Mouse (Mus musculus) megakaryocyte progenitor cell, adult 5-6 weeks (primary cell): ENCODE measurements around the gene Ccdc137. TPM values are rescaled to one million over a fixed set of nuclear protein-coding genes. Genes with fewer than 3 reads are reported as not detected.

Source experiments
- ATAC-seq: replicated peaks from 2 replicates; pipeline ENCODE4 v1.8.0; 2016; ENCODE audit warnings: mild to moderate bottlenecking, moderate TSS enrichment, inconsistent platforms; ENCODE audit not compliant: poor library complexity
- total RNA-seq, 2 experiments: library from RNA; stranded (forward) in 1 of 2; stranded (reverse) in 1 of 2; fragments of 157-497, 149-512 nt in 1 of 2; fragments of 200-1000 nt in 1 of 2; gene quantifications; 2 replicates each; pipeline versions ENCODE4 v1.2.3 to v1.2.4; 2015 to 2017

Gene Ccdc137
- total RNA-seq, 2 experiments from 2014 or later, result 27.2 to 57.1 TPM

DNA sequence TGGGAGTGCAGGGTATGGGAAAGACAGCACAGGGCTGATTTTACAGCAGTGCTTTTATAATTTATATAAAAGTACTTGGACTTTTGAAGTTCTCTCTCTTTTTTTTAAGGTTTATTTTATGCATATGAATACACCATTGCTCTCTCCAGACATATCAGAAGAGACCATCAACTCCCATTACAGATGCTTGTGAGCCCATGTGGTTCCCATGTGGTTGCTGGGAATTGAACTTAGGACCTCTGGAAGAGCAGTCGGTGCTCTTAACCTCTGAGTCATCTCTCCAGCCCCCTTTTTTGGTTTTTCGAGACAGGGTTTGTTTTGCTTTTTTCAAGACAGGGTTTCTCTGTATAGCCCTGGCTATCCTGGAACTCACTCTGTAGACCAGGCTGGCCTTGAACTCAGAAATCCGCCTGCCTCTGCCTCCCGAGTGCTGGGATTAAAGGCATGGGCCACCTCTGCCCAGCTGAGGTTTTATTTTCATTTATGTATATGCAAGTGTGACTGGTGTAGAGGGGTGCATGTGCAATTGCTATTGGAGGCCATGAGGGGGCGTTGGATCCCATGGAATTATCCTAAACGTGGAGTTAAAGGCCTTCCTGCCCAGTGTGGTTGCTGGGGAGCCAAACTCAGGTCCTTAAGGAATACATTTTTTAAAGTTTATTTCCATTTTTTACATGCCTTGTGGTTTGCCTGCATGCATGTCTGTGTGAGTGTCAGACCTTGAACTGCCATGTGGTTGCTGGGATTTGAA, 1.1 kb downstream of the Ccdc137 start:
- ATAC-seq, result peak; percentile 41

GRCm38 (mm10) chr11:120463536-120463935, 5.6 kb downstream of the Ccdc137 start:
- ATAC-seq, result no peak

- no peak for ATAC-seq
These were observed 6.5 kb downstream of the Ccdc137 start for GRCm38 (mm10) chr11:120464365-120464764.

DNA sequence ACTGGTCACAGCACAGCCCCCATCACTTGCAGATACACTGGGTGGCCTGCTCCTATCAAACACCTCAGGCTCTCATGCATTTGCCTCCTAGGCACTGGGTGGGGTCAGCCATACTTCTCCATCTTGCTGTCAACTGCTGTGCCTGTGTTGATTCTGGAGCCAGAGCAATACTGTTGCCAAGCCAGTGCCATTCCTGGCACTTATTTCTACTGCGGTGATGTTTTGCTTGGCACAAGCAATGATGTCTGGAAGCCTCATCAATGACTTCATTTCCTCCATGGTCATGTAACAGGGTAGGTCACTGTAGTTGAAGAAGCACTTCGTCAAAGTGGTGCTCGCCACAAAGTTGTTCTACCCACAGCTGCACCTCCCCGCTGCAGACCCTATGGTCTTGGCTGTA, 7.6 kb downstream of the Ccdc137 start:
- no peak for ATAC-seq

- ATAC-seq, result peak; percentile 97
These were observed 9.3 kb downstream of the Ccdc137 start, which contains the start of gene Arl16 for GRCm38 (mm10) chr11:120467051-120467735. TSS of gene Arl16 (minus strand) at chr11:120467607.

DNA sequence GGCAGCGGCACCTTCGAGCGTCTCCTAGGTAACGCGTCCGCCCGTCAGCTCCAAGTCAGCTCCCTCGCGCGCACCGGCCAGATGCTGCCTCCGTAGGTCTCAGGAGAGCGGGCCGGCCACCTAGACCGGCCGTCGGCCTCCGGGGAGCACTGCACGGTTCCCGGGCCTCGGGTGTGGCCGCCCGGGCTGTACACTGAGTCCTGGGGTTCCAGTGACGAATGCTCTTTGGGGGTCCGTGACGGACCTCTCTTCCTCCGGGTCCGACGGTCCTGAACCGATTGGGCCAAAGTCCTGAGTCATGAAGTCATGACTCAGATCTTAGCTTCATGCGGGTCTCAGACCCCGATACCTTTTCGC, 9.8 kb downstream of the Ccdc137 start:
- ATAC-seq, result no peak

- no peak for ATAC-seq
These were observed 14.1 kb downstream of the Ccdc137 start for GRCm38 (mm10) chr11:120472052-120472451.

- ATAC-seq, result no peak
These were observed 25.6 kb downstream of the Ccdc137 start for GRCm38 (mm10) chr11:120483448-120483934.

DNA sequence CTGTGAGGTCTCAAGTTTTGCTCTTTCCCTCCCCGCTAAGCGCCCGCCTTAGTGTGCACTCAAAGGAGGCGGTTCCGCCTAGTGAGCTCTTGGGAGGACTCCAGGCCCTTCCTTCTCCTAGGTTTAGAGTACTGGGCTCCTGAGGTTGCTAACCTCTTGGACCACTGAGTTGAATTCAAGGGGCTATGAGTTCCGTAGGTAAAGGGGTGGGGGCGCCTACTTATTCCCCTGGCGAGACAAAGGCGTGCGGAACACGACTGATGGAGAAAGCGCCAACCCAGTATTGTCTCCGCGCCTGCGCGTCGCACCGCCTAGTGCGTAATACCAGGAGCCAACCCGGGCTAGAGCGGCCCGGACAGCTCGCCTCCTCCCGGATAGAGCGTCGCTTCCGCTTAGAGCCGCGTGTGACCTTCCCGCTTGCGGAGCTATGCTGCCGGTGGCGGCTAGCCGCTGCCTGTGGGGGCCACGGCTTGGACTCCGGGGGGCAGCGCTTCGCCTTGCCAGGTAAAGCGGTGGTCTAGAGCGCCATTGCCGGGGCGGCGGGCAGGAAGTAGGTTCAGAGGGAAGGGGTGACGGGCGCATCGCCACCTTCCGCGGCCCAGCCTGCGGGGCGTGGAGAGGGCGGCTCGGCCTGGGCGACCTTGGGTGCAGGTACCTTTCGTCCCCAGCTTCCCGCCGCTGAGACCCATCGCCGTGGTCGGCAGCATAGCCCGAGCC, 26.5 kb downstream of the Ccdc137 start, which contains the start of gene Mrpl12:
TSS of gene Mrpl12 (plus strand) at position 349 of the 717 bp plus-strand sequence.
- peak; percentile 83 for ATAC-seq

DNA sequence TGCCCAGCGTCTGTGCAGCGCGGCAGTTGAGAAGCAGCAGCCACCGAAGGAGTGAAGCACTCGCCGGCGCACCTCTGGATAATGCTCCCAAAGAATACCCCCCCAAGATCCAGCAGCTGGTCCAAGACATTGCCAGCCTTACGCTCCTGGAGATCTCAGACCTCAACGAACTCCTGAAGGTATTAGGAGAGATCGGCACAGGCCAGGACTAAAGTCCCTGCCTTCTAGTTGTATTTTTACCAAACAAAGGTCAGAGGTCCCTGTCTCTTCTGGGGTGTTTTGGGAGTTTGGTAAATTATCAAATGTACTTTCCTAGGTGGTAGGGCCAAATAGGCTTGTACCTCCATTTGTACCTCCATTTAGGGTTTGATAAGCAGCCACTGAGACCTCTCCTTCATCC, 27.3 kb downstream of the Ccdc137 start:
- ATAC-seq, result no peak

DNA sequence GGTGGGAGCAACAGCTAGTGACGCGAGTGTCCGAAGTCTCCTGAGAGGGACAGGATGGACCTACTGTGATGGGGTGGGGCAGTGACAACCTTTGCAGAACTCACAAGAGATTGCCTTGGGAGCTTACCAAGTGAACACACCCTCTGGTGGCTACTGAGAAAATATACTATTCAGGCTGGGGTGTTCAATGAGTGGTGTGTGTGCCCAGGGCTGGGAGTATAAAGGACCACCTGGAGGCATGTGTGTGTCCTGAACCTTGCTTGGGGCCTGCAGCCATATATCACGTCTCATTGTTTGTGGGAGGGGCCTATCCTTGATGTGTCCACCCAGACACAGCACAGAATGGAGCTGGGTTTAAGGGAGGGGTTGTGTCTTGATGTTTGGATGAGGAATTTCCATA, 30.6 kb downstream of the Ccdc137 start:
- no peak for ATAC-seq

GRCm38 (mm10) chr11:120489054-120489761, 31.3 kb downstream of the Ccdc137 start:
- ATAC-seq, result peak; percentile 59

DNA sequence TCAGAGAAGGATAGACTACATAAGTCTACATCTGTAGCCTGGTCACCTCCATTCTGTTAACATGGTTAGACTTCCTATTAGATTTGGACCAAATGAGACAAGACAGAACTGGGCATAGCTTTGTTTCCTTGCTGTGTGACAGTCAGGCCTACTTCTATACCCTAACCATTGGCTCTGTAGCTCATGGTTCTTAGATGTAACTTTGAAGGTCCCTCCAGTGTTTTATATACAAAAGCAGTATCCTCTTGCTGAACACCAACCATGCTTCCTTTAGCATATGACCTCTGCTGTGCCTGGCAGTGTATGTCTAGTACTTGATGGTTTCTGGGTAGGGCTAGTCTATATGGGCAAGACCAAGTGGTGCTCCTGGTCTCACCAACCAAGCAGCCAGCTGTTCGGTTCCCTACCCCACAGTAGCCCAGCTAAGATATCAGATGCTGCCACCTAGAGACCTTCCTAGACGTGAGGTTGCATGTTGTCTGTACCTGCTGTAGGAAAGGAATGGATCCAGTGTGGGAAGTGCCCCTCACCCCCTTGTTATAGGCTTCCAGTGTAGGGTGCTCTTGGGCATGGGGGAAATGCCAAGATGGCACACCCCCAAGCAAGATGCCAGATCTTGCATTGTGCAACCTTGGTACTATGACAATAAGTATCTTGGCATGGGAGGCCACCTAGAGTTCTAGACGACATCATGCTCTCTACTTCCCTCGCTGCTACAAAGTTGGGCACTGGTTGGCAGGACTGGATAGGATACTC, 32.6 kb downstream of the Ccdc137 start:
- no peak for ATAC-seq

DNA sequence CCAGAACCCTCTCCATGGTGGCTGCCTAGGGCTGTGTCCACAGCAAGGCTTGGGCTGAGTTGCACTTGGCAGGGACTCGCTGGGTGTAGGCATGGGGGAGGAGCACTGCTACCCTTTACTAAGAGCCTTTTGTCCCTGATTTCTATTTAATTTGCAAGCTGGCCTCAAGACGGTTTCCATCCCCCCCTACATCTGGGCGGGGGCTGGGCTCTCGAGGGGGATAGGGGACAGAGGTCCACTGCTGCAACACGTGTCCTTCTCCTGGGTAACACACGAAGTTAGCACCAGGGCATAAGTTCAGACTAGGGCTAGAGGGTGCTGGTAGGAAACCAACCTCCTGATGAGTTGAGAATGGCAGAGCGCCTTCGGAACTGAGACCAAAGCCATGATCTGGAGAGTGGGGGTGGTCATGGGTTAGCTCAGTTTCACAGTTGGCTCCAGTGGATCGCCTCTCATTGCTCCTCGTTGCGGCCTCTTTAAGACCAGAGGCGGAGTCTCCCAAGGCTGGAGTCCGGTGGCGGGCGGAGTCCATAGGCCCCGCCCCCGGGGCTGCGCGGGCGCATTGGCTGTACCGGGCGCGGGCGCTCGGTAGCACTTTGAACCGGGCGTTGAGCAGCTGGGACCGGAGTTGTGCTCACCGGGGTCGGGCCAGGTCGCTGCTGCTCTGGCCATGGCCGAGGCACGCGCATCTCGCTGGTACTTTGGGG, 33.6 kb downstream of the Ccdc137 start, which contains the start of gene Slc25a10:
TSS of gene Slc25a10 (plus strand) at position 524 of the 707 bp plus-strand sequence.
- ATAC-seq, result peak; percentile 53

DNA sequence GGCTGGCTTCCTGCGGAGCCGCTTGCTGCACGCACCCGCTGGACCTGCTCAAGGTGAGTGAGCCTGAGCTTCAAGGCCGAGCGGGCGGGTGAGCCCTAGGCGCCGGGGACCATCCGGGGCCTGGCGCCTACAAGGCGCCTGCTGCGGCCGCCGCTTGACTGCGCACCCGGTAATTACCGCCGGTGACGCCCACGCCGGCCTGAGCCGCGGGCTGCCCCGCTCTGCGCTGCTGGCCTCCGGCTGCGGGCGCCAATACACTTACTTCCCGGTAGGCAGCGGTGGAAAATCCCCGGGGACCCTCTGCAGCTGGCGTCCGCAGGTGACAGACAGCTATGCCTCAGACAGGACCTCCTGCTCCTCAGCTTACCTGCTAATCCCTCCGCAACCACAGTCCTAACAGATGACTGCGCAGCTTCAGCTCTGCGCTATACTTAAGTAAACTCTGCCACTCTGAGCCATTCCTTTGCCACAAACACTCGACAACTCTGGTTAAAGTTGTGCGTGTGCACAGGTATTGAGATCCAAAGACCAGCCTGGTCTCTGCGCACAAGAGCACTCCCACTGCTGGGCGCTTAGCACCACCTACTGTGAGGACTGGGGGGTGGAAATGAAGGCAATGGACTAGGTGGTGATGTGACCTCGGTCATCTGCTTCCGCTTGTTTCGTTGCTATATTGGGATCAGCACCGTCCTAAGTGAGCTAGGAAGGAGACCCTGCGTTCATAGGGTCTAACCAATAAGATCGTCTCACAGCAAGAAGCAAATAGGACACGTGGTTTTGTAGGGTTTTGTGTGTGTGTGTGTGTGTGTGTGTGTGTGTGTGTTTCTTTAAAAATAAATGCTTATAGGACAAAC, 34.3 kb downstream of the Ccdc137 start:
- ATAC-seq, result peak; percentile 44

DNA sequence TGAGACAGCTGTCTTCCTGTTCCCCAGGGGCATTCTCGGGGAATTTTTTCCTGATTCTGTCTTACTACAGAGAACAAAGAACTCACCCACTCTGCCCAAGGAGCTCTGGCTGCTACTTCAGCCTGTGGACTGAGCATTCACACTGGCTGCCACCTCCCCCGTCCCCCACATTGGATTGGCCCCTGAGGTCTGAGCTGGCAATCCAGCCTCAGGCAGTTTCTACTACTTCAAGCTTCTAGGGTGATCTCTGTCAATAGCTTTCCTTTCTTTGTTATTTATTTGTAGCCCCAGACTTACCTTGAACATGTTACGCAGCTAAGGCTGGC, 34.9 kb downstream of the Ccdc137 start:
- ATAC-seq, result no peak

DNA sequence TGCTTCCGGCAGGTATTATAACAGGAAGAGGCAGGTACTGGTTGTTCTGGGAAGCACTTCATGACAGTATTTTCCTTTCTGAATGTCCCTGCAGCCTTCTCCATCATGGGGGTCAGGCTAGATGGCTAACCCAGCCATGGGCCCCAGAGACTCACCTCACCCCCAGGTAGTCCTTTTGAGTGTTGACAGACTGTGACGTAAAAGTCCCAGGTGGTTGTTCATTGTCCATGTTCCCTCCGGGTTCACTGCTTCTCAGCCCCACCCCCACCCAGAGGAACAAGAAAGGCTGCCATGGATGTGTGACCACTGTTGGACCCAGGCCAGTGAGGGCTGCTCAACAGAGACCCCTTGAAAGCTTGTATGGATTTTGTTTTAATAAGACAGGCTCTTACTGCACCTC, 35.4 kb downstream of the Ccdc137 start:
- ATAC-seq, result no peak

DNA sequence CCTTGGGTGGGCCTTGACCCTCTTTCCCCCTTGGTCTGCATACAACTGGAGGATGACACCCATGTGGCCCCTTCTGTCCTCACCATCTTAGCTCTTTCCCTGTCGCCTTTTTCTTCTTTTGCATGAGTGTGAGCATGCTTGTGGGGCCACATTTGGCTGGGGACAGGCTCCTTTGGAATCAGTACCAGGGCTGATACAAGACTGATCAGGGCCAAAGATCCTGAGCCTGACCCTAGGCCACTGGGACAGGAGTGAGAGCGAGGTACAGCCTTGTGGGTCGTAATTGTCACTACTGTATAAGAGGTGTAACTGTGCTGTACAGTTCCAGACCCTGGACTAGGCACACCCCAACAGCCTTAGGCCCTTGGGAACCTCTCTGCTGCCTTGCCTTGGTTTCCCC, 36.0 kb downstream of the Ccdc137 start:
- ATAC-seq, result no peak

DNA sequence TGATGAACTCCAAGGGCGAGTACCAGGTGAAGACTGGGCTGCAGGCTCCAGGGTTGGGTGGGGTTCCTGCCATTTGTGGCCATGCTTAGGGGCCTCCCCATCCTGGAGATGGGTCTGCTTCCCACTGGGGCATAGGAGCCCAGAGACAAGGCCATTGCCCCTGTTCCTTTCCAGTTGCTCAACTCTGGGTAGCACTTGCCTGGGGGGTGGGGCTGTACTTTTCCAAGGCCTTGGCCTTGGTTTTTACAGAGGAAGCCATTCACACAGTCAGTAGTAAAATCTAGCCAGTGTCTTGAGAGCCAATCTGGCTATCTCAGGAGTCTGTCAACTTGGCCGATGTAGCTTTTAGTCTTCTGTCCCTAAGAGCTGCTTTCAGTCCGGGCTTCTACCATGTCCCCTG, 39.5 kb downstream of the Ccdc137 start:
- ATAC-seq, result no peak
